Mouse (Mus musculus) embryonic facial prominence, embryonic 15.5 days (tissue): Measurements from ENCODE around the gene Ccdc74a. TPM values are rescaled to one million over a fixed set of nuclear protein-coding genes. Genes with fewer than 3 reads are reported as not detected.

Experiments used
- ATAC-seq: fragments of 200-750 bp; cut with Nextera tagmentation; 2 replicates; pipeline ENCODE4 v1.8.0; 2017; ENCODE audit warnings: low read depth, moderate TSS enrichment; ENCODE audit not compliant: insufficient number of reproducible peaks, low FRiP score, low TSS enrichment
- H3K27ac ChIP-seq: fragments of 300-500 bp; sonication (generic); replicated peaks from 2 replicates; pipeline ENCODE4 v1.5.1; 2015; ENCODE audit warnings: mild to moderate bottlenecking, inconsistent platforms
- H3K27me3 ChIP-seq: fragments of 300-500 bp; sonication (generic); 2 replicates; pipeline ENCODE4 v1.6.1; 2015; ENCODE audit warnings: inconsistent platforms
- H3K36me3 ChIP-seq: fragments of 300-500 bp; sonication (generic); 2 replicates; pipeline ENCODE4 v1.6.1; 2015; ENCODE audit warnings: mild to moderate bottlenecking, inconsistent platforms
- H3K4me1 ChIP-seq: fragments of 300-500 bp; sonication (generic); 2 replicates; pipeline ENCODE4 v1.6.1; 2015; ENCODE audit warnings: inconsistent platforms
- H3K4me2 ChIP-seq: fragments of 300-500 bp; sonication (generic); replicated peaks from 2 replicates; pipeline ENCODE4 v1.6.1; 2015; ENCODE audit warnings: mild to moderate bottlenecking, inconsistent platforms
- H3K4me3 ChIP-seq: fragments of 300-500 bp; sonication (generic); replicated peaks from 2 replicates; pipeline ENCODE4 v1.5.1; 2015; ENCODE audit warnings: mild to moderate bottlenecking, inconsistent platforms
- H3K9ac ChIP-seq: fragments of 300-500 bp; sonication (generic); 2 replicates; pipeline ENCODE4 v1.6.1; 2015; ENCODE audit warnings: inconsistent platforms
- H3K9me3 ChIP-seq: fragments of 300-500 bp; sonication (generic); replicated peaks from 2 replicates; pipeline ENCODE4 v1.6.1; 2016; ENCODE audit warnings: inconsistent platforms
- WGBS: fragments of 180-500 bp; shearing (Covaris S2); methylation state at CpG from one replicate; pipeline ENCODE4 v1.1.7; 2015; 5-methylcytosine and 5-hydroxymethylcytosine counted together
- polyA plus RNA-seq: library from polyadenylated mRNA; unstranded; fragments of >200 nt; fragmentation: Nextera tagmentation; extraction: Ambion mirVana; gene quantifications from 2 replicates; pipeline ENCODE4 v1.2.1, GENCODE M21; 2015

Gene Ccdc74a
- polyA plus RNA-seq, 1 experiment from 2014 or later: 15.4 TPM

GRCm38 (mm10) chr16:17669886-17670285 is 23.6 kb downstream of the Ccdc74a start:
- Histone ChIP-seq H3K9ac (no peak overlapping the region), H3K4me1 (no peaks in the 10 kb centered on the region), H3K27ac (no peak overlapping the region), H3K36me3 (peaks cover 84% of the 10 kb centered on the region), H3K9me3 (no peaks in the 10 kb centered on the region), H3K27me3 (no peaks in the 10 kb centered on the region), H3K4me2 (no peak overlapping the region), H3K4me3 (no peak overlapping the region)
- ATAC-seq: no peak

GRCm38 (mm10) chr16:17694860-17695259 is 48.6 kb downstream of the Ccdc74a start:
- Histone ChIP-seq H3K27ac (no peak overlapping the region), H3K4me1 (no peaks in the 10 kb centered on the region), H3K9me3 (no peaks in the 10 kb centered on the region), H3K9ac (no peak overlapping the region), H3K4me3 (no peak overlapping the region), H3K27me3 (no peaks in the 10 kb centered on the region), H3K4me2 (no peak overlapping the region), H3K36me3 (peaks cover 46% of the 10 kb centered on the region)
- 89% methylated on average over 3 of the region's 3 CpGs for WGBS
- ATAC-seq: no peak

Other genes starting within 250 kb of the Ccdc74a start
- 17.0 and 17.9 TPM in 2 replicates for gene Snap29, start 240.5 kb upstream of the Ccdc74a start, polyA plus RNA-seq
- gene Pi4ka, start 240.2 kb upstream of the Ccdc74a start, polyA plus RNA-seq: 29.4 and 29.5 TPM in 2 replicates
- gene Crkl, start 194.5 kb upstream of the Ccdc74a start, polyA plus RNA-seq: 73.1 and 74.1 TPM in 2 replicates
- 2.1 and 4.3 TPM in 2 replicates for gene Aifm3, start 156.9 kb upstream of the Ccdc74a start, polyA plus RNA-seq
- gene Lztr1, start 137.8 kb upstream of the Ccdc74a start, polyA plus RNA-seq: 89.9 and 91.4 TPM in 2 replicates
- gene Thap7, start 115.3 kb upstream of the Ccdc74a start, polyA plus RNA-seq: 65.4 and 69.5 TPM in 2 replicates
- 3.1 and 7.8 TPM in 2 replicates for gene Lrrc74b, start 85.2 kb upstream of the Ccdc74a start, polyA plus RNA-seq
- gene P2rx6, start 84.6 kb upstream of the Ccdc74a start, polyA plus RNA-seq: 0.70 and 0.99 TPM in 2 replicates
- gene Slc7a4, start 63.3 kb upstream of the Ccdc74a start, polyA plus RNA-seq: 8.6 and 9.4 TPM in 2 replicates
- gene Smpd4, start 27.1 kb upstream of the Ccdc74a start, polyA plus RNA-seq: 28.1 and 32.5 TPM in 2 replicates
- gene Med15, start 86.4 kb downstream of the Ccdc74a start, polyA plus RNA-seq: 45.9 and 54.6 TPM in 2 replicates
- 91.5 and 93.4 TPM in 2 replicates for gene Klhl22, start 113.1 kb downstream of the Ccdc74a start, polyA plus RNA-seq
- gene Scarf2, start 150.8 kb downstream of the Ccdc74a start, polyA plus RNA-seq: 40.7 and 43.4 TPM in 2 replicates
- gene B830017H08Rik, start 186.7 kb downstream of the Ccdc74a start, polyA plus RNA-seq: 0.30 and 0.52 TPM in 2 replicates
- 2.8 and 3.9 TPM in 2 replicates for gene Car15, start 191.9 kb downstream of the Ccdc74a start, polyA plus RNA-seq
- gene Gm20518, start 245.2 kb downstream of the Ccdc74a start, polyA plus RNA-seq: 0.22 and 0.29 TPM in 2 replicates
- not detected in 2 replicates for gene Tssk1, start 247.8 kb downstream of the Ccdc74a start, polyA plus RNA-seq